Mouse (Mus musculus) testis, adult 2 months (tissue): ENCODE data around the gene Slbp.

Experiments
- CTCF ChIP-seq: fragments of 200-500 bp; IDR thresholded peaks from 2 replicates; pipeline ENCODE4 v1.5.1; 2012; ENCODE audit warnings: low read depth, mild to moderate bottlenecking, inconsistent platforms, low read length, moderate library complexity; ENCODE audit not compliant: control insufficient read depth, insufficient read depth, insufficient replicate concordance
- POLR2A ChIP-seq: fragments of 200-500 bp; IDR thresholded peaks from 2 replicates; pipeline ENCODE4 v1.6.1; 2012; ENCODE audit warnings: low read depth, mild to moderate bottlenecking, inconsistent platforms, low read length, moderate library complexity; ENCODE audit not compliant: control insufficient read depth

DNA sequence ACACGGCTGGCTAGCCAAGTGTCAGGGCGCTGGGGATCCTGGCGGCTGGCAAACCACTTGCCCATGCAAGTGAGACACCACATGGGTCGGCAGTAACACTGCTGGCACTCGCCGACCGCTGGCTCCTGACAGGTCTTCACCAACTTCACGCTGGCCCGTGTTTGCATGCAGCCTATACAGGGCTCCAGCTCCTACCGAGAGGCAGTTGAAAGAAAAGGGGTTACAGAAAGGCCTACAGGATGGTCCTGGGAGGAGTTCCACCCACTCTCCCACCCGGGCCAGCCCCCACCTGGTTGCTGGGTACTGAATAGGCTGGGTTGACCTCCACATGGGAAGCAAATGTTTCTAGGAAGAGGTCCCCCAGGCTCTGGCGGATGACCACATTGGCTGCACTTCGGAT is 2.0 kb upstream of the Slbp start:
- TF ChIP-seq POLR2A = no peak
- no peak for TF ChIP-seq CTCF
